Mouse (Mus musculus) c-Kit-positive CD71-positive TER-119-positive erythroid progenitor cells, embryonic 14.5 days (primary cell): ENCODE data around the gene Lzts3.

Experiments
- DNase-seq: peaks from one replicate; pipeline ENCODE4 v3.0.0-alpha.2; 2013; ENCODE audit warnings: low spot score

Gene Lzts3

DNA sequence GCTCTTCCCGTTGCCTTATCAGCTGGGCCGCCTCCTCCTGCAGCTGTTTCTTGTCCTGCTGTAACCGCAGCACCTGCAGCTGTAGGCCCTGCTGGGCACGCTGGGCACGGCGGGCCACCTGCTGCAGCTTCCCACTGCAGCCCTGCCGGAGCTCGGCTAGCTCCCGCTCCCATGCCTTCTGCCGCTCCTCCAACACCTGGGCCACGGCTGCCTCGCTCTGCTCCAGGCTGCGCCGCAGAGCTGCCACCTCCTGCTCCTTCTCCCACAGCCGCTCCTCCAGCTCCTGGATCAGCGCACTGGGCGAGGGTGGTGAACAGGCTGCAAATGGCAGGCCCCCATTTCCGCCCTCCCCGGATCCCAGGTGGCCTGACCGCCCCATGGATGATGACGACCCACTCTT lies 6.8 kb downstream of the Lzts3 start:
- DNase-seq, result no peak

DNA sequence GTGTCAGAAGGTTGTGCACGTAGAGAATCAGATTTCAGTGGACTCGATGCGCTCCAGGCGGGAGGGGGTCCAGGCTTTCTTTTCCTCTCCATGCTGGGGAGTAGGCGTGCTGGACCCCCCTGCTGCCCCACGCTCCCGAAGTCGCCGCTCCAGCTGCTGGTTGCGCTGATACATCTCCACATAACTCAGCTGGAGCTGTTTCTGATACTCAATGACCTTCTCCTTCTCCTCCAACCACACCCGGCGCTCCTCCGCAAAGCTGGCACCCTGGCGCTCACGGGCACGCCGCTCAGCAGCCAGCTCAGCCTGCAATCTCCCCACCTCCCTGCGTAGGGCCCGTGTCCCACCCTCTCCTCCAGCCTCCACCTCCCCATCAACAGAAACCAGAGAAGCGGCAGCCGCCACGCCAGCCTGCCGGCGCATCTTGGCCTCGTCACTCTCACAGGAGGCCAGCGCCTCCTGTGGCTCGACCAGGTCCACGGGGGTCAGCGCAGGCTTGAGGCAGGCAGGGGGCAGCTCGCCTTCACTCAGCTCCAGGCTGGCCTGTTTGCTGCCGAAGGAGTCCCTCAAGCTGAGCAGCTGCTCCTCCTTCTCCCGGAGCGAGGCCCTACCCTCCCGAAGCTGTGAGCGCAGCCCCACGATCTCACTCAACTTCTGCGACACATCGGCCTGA lies 7.7 kb downstream of the Lzts3 start:
- no peak for DNase-seq

DNA sequence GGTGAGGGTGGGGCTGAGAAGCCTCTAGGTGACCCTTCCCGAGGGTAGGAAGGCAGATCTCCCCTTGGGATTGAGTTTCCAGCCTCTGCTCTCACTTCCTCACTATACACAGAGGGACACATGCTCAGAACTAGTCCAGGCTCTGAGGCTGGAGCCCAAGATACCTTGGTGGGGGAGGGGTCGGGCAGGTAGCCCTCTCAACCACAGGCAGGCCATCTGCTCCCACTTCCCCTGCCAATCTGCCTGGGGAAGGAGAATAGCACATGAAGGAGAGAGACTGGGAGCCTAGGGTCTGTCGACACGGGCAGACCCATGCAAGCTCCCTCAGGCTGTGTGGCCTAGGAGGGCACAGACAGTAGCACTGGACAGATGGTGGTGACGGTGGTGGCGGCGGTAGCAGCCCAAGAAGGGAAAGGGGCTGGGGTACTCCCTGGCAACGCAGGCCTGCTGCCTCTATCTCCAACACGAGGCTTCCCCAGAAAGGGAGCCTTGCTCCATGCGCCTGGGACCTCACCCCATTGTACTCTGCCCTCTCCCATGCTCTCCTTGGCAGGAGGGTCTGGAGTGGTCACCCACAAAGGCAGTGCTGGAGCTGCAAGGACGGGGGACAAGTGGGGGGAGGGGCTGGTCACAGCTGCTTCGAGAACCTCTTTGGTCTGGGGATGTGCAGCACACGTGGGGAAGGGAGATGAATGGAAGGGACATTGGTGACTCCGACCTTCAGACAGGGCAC lies 8.4 kb downstream of the Lzts3 start:
- no peak for DNase-seq

DNA sequence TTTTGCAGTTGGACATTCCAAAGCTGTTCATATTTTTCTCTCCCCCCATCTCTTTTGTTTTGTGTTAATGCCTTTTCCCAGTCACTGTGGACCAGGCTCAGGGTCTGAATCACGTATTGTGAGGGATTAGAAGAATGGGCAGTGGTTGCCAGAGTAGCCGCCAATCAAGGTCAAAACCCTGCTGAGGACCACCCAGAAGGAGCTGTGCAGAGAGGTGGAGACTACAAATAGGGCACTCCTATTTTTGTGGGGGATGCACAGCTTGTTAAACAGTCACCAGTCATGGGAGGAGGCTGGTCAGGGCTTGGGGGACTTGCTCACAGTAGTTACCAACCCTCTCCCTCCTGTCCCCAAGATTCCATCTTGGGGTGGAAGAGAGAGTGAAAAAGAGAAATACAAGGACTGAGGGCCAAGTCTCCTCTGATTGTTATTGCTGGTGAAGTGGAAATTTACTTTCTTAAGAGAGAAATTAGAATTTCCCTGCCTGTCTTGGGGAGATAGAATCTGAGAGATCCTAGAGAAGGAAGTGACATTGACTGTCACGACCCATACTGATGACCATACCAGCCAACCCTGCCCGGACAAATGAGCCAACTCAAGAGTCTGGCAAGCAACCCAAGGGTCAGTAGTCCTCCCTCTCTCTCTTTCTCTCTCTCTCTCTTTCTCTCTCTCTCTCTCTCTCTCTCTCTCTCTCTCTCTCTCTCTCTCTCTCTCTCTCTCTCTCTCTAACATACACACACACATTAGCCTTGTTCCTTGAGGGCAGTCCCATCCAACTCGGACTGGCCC lies 9.5 kb downstream of the Lzts3 start:
- DNase-seq, result no peak

DNA sequence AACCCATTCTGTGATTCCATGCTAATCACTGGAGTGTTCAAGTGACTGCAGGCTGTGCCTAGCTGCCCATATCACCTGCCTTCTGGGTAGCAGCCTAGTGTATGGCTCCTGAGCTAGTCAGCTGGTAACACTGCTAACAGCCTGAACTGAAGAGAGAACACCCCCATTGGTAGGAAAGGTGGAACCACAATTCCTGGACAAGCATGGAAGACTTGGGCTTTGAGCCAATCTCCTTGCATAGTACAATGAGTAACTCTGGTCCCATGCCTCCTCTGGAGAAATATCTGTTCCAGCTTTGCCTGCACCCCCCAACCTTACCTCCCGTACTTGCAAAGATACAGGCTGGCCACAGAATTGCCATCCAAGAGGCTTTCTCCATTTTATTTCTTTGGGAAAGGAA lies 10.2 kb downstream of the Lzts3 start:
- no peak for DNase-seq

DNA sequence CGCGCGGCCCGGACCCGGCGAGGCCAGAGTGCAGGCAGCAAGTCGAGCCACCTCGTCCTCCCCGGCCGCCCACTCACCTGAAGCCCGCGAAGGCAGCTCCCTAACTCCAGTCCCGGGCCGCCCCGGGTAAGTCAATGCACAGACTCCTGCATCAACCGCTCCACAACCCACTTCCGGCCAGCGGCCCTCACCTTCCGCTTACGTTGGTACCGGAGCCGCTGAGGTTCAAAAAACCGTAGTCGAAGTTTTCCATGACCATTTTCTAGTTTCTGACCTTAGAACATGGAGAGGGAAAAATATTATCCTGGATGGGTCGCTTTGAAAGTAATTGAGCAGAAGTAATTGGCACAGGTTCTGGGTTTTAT lies 12.8 kb downstream of the Lzts3 start, which contains the start of the genes Fastkd5 and Ubox5:
Fastkd5 (minus strand) TSS at position 189 of the 365 bp plus-strand sequence.
Ubox5 (minus strand) TSS at position 200 of the 365 bp plus-strand sequence.
- peak; percentile 87 for DNase-seq

DNA sequence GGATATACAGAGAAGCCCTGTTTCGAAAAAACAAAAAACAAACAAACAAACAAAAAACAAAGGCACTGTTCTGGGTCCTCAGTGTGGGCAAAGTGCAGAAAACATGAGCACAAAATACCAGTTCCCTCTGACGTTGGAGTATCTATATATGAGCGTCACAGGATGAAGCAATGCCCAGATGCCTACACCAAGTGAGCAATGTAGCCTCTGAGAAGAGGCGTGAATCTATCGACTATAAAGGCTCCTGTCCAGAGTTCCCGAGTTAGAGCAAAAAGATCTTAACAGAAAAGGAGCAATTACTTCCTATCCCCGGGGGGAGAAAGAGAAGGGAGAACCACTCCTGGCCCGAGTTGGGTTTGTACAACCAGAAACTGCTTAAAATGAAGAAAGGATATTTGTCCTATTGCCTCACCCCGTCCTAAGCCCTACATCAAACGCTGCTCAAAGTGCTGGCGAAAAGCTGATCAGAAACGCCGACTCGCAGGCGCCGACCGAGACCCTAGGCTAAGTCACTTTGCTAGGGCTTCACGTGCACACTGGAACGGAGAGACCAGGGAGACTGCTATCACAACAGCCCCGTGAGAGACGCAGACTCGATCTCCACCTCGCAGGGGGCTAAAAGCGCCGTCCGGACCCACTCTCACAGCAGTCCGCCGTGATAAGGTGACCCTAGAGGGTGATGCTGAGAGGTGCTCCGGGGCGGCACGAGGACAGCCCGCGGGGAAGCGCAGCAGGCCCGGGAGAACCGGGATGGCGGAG lies 13.3 kb downstream of the Lzts3 start:
- peak; percentile 21 for DNase-seq

DNA sequence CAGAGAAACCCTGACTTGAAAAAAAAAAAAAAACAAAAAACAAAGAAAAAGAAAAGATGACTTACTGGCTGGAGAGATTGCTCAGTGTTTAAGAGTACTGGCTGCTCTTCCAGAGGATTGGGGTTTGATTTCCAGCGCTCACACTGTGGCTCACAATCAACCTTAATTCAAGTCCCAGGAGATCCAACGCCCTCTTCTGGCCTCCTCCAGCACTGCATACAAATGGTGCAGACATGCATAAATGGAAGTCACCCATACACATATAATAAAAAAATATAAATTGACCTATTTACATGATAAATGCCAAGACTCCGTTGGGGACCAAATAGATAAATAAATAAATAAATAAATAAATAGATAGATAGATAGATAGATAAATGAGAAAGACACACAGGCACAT lies 14.2 kb downstream of the Lzts3 start:
- DNase-seq, result peak; percentile 29

DNA sequence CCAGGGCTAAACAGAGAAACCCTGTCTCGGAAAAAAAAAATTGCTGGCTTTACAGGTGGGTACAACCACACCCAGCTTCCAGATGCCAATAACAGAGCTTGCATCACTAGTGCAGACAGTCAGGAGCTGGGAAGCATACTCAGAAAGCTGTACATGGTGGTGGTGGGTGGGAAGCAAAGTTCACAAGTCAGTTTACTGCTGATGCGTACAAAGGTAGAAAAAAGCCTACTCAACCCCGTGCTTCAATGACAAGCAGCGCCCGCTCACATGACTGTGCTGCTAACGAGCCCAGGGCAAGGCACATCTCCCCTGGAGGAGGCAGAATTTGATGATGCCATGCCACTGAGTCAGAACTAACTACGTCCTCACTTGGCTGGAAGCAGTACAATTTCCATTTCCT lies 23.6 kb downstream of the Lzts3 start:
- no peak for DNase-seq

DNA sequence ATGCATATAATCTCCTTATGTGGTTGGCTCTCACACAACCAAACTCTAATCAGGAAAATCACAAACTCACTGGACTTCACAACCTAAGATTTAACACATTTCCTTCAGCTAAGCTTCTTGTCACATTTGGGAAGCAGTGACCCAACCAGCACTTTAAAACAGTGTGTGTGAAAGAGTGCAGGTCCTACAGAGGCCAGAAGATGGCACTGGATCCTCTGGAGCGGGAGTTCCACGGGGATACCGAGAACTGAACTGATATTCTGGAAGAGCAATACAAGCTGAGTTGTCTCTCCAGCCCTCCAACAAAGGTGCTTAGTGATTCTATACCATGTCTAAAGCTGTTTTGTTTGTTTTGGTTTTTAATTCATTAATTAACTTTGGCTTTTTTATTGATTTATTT lies 29.5 kb downstream of the Lzts3 start:
- peak; percentile 16 for DNase-seq

DNA sequence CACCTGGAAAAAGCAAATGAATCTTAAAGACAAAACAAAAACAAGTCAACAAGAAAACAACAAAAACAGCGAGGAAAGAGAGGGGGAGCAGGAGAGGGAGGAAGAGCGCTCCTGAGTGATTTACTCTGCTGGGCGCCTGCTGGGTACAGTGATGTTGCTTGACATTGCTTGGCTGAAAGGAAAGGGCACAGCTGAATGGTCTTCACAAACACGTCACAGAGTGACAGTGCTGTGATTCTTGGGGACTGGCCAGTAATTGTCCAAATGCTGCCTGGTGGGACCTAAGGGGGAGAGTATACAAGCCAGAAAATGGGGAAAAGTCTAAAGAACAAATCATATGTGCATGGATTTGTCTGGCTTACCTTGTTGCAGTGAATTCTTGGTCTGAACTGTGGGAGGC lies 40.4 kb downstream of the Lzts3 start:
- DNase-seq, result no peak

DNA sequence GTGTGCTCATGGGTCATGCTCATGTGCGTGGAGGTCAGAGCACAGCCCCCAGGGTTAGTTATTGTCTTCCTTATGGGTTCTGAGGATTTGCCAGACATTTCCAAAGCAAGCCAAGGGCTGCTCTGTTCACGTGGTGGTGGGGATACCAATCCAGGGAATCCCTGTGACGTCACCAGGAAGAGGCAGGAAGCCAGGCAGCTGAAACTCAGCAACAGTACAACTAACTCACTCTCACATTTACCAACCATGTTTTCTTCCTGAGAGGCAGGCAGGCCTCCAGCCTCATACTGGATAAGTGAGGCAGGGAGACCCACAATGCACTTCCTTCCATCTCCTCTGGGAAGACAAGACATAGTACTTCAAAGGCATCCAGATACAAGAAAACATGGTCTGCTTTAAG lies 44.2 kb downstream of the Lzts3 start:
- no peak for DNase-seq

DNA sequence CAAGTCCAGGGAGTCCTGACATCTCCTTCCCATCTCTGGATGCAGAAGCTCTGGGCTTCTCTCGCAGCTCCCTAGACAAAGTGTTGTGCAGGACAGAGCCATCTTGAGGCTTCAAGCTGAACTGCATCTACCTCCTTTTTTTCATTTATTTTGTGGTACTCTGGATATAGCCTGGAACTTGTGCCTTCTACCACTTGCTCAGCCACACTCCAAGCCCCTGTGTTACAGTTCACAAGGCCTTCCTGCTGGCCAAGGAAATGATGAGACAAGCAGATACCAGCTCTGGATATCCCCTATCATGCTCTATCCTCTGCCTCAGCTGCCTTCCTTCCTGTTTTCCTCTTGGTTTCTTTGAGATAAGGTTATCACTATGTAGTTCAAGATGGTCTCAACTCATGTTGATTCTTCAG lies 45.0 kb downstream of the Lzts3 start:
- no peak for DNase-seq

DNA sequence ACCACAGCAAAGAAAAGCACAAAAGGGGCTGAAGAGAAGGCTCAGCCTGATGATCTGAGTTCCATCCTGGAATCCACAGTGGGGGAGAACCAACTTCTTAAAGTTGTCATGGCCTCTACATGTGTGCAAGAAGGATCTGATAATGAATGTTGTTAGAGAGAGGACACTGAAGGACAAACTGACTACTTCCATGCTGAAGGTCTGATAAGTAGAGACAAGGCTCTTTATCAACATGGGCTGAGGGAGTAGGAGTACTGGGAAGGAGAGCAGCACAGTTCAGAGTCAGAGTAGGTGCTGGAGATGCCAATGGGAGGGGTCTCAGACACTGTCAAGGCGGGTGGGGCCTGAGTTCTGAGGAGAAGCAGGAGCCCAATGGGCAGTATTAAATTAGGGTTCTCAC lies 47.0 kb downstream of the Lzts3 start:
- DNase-seq, result no peak

DNA sequence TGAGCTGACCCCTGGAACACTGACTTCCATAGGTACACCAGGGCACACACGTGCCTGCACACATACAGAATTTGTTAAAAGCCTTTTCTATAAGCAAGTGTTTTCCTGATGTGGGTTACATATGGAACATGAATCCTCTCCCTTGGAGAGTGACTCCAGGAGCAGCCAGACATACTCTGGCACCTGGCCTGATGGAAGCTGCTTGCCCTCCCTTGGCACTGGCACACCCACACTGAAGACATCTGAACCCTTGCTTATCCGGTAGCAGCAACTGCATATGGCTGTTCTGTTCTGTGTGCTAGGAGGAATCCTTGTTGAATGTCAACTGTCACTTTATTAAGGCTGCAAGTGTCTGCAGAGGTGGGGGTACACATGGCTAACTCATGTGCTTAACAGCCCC lies 51.6 kb downstream of the Lzts3 start:
- DNase-seq, result no peak

DNA sequence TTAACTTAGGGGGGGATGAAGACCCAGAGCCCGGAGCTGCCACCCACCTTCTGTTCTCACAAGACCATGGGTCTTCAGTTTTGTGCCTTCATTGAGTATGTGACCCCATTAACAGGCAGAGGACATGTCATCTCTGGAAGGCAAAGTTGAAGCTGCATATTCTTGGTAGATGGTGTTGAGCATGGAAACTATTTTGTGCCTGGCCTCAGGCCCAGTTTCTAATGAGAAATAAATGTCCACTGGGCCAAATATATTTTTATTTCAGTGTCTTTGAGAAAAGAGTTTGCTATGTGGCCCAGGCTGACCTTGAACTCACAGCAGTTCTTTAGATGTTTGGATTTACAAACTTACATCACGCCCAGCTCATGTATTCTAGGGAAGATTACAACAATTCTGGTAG lies 52.8 kb downstream of the Lzts3 start:
- DNase-seq, result no peak

DNA sequence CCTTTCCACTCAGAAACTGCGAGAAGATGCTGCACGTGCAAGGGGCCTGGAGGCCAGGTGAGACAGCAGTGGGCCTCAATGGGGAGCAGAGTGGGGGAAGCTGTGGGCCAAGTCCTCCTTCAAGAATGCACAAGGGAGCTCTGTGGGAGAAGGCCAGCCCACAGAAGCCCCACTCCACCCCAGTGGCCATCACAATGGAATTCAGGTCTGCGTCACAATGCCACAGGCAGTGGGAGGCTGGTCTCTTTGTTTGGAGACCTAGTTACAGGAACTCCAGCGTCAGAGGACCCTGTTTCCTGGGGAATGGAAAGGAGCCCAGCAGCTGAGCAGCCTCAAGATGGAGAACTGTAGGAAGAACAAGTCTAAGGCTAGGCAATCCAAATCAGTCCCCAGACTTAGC lies 53.4 kb downstream of the Lzts3 start:
- DNase-seq, result no peak

DNA sequence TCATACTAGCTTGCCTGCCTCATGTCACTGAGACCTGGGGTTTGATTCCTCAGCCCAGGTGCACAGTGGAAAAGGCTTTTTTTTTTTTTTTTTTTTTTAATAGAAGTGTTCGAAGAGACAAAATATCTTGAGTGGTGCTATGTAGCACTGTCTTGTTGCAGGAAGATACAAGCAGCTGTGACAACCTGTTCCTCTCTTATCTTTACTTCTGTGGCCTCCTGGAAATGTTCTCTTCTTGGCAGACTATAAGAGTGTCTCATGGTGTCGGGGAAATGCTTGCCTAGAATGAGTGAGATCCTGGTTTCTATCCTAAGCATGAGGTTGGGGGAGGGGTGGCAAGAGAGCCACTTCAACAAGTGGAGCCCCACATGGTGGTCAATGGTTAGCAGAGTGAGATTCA lies 54.2 kb downstream of the Lzts3 start:
- DNase-seq, result no peak

DNA sequence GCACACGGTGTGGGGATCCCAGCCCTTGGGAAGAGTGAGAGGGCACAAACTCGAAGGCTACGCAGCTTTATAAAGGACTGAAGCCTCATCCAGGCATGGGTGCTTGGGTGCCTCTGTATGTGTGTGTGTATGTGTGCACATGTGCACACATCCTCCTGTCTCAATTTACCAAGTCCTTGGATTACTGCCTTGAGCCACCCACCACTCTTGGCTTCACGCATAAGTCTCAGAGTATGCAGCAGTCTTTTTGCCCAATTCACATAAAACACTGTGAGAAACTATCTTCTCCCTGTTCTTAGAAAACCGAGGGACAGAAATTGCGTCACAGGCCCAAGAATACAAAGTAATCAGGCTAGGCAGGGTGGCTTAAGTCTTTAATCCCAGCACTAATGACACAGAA lies 56.6 kb downstream of the Lzts3 start:
- DNase-seq, result no peak

DNA sequence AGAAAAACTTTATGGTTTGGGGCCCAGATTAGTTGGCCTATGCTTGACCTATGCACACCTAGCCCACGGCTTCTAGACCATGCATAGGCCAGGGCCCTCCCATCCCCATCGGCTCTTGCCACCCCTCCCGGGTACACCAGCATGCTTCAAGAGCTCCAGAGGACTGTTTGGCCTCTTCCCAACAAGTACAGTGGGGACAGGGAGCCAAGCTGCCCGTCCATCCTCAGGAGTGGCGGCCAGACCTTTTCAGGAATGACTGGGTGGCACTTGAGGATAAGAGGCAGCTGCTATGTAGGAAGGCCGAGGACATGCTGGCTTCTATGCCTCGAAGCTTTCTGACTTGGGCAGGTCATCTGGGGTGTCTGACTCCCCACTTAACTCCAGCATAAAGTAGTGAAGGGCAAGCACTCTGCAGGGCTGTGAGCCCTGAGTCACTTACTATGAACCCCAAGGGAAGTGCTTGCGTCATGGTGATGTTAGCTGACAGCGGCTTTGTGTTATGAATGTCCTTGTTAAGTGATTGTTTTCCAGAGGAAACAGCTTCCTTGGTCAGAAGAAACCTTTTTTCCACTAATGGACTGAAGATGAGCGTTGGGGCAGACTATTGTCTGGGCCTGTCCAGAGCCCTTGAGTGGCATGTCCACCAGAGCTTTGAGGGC lies 58.6 kb downstream of the Lzts3 start:
- DNase-seq, result no peak
